Mouse (Mus musculus) ES-Bruce4 (cell line): Measurements from ENCODE around the gene Tubb3.

Source experiments
- CTCF ChIP-seq: IDR thresholded peaks from one replicate; pipeline ENCODE4 v1.8.1; 2011; ENCODE audit warnings: low read depth, low read length
- EP300 ChIP-seq: IDR thresholded peaks from 2 replicates; pipeline ENCODE4 v1.6.1; 2011; ENCODE audit warnings: low read depth, low read length; ENCODE audit not compliant: insufficient read depth

DNA sequence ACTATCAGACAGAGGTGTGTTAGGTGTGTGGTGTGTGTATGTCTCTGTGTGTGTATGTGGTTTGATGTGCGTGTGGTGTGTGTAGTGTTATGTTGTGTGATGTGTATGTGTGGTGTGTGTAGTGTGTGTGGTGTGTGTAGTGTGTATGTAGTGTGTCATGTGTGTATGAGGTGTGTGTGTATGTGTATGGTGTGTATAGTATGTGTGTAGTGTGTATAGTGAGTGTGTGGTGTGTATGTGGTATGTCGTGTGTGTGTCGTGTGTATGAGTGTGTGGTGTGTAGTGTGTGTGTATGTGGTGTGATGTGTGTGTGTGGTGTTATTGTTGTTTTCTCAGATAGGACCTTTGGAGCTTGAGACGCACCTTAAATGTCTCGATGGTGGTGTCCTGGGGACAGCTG, 31.1 kb downstream of the Tubb3 start:
- TF ChIP-seq CTCF: no peak
- no peak for TF ChIP-seq EP300
